Mouse (Mus musculus) 3134 (cell line): ENCODE measurements around the gene Sowahc.

Experiments
- DNase-seq: peaks from one replicate; pipeline ENCODE4 v3.0.0-alpha.2; 2011; ENCODE audit warnings: low spot score; ENCODE audit not compliant: insufficient read length; ENCODE audit errors: extremely low read depth

Sowahc gene

DNA sequence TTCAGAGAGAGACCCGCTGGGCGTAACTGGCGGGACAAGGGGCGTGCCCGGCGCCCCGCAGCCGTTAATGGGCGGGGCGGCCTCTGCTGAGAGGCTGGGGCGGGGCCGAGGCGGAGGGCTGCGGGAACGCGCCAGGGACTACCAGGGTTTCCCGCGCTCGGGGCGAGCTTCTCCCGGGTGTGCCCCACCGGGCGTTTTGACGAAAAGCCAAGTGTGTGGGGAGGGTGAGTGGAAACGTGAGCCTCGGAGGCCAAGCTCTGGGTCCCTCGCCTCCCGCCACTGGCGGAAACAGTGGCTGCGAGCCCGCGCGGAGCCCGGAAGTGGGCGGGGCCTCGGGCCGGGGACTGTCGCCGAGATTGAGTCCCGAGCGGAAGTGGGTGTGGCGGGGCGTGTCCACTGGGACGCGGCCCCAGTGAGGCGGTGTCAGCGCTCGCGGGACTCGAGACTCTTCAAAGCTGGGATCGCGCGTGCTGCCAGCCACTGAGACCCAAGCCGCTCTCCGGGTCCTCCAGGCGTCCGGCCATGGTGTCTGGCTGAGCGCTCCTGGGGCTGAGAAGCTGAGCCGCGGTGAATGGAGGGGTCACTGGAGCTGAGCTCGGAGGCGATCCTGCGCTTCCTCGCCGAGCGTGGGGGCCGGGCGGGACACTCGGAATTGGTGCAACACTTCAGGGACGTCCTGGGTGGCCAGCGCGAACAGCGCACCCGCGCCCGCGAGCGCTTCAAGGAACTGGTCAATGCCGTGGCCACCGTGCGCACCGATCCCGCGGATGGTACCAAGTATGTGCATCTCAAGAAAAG, at the start of gene Sowahc, which contains the start of gene Sept10:
Sowahc (plus strand) TSS at position 481 of the 798 bp plus-strand sequence.
Sept10 (minus strand) TSS at position 375 of the 798 bp plus-strand sequence.
- peak; percentile 94 for DNase-seq

DNA sequence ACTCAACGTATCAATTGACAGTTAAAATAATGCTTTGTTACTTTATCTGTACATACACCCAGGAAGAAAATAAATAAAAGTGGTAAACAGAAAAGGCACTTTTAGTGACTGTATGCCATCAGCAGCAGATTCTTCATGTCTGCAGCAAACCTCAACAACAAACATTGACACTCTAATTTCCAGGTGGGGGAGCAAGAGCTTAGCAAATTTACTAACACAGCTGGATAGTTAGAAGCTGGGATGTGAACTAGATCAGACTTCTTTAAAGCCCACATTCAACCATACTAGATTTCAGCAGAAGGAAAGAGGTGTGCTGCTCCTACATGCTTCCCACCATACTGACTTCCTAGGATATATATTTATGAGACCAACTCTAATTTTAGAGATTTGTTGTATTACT, 49.2 kb upstream of the Sowahc start:
- no peak for DNase-seq

- no peak for DNase-seq
Observed at GRCm38 (mm10) chr10:59179620-59180019, 42.1 kb upstream of the Sowahc start.

DNA sequence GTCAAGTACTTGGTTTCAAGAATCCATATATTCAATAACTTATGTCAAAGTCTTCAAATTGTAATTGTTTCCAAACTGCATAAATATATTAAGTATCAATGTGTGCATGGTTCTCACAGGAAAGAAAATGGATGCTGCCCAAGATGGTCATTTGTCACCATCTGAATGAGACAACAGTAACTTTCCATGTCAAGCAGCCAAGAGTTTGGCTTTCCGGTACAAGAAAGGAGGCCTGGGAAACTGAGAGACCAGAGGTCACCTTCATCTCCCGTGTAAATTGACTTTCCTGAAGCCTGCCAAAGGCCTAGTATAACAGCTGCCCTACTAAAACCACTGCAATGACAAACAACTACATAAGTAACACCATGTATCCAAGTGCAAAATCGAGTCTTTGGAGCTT, 39.4 kb upstream of the Sowahc start:
- DNase-seq = no peak

- peak; percentile 34 for DNase-seq
Observed at GRCm38 (mm10) chr10:59194891-59195290, 26.9 kb upstream of the Sowahc start.

DNA sequence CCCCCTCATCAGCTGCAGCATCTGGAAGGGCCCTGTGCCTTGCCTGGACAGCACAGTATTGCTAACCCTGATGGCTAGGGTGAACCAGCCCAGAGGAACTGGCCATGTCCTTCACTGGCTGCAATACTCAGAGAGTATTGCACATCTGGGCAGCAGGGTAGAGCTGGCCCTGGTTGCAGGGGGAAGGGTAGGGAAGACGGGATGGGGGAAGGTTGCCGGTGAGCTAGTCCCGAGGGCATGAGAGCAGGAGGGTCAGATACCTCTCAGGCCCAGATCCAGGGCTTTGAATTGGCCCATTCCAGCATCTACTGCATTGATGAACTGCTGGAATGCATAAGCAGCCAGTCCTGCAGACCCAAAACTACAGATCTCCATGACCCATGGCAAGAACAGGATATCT, 25.0 kb upstream of the Sowahc start:
- no peak for DNase-seq

- DNase-seq = no peak
Observed at GRCm38 (mm10) chr10:59200011-59200410, 21.7 kb upstream of the Sowahc start.

GRCm38 (mm10) chr10:59220824-59221472, 805 bp upstream of the Sowahc start:
- DNase-seq = no peak

- DNase-seq = peak; percentile 18
Observed at GRCm38 (mm10) chr10:59222271-59223101, 733 bp downstream of the Sowahc start.

- no peak for DNase-seq
Observed at GRCm38 (mm10) chr10:59223301-59223700, 1.5 kb downstream of the Sowahc start.

DNA sequence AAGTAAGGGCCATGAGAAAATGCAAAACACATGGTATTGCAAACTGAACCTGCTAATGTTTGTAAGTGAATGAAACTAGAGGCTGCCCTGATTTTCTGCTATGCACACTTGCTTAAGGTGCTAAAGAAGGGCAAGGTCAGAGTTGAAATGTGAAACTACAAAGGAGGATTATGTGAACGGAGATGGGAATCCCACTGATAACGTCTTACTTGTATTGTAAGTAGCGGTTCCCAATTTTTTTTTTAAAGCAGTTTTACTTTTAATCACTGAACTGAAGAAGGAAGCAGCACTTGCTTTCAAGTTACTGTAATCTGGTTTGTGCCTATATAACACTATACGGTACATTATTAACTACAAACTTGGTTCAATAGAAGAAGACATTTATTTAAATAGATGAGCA, 2.1 kb downstream of the Sowahc start:
- DNase-seq = no peak

DNA sequence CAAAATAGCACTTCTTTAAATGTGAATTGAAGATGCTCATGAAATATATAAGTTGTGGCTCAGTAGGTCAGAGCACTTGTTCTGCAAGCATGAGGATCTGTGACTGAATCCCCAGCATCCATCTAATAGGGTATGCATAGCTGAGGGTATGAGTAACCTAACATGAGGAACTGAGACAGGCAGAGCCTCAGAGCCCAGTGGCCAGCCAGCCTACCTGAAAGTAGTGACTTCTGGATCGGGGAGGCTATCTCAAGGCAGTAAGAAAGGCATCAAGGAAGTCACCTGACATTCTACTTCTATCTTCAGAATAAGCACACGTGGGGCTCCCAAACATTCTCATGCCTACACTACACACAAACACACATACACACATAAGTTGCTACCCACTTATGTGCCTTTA, 3.4 kb downstream of the Sowahc start:
- no peak for DNase-seq

- DNase-seq = no peak
Observed at GRCm38 (mm10) chr10:59229205-59229820, 7.6 kb downstream of the Sowahc start.

DNA sequence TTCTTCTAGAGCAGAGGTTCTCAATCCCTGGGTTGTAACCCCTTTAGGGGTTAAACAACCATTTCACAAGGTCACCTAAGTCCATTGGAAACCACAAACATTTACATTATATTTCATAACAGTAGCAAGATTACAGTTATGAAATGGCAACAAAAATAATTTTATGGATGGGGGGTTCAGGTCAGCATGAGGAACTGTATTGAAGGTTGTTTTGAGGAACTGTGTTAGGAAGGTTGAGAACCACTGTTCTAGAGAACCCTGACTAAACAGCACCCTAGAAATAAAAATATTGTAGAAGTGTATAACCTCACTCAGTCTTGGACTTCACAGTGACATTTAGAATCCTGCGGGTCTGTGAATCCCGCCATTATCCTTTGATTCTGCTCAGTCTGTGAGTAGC, 13.5 kb downstream of the Sowahc start:
- no peak for DNase-seq

GRCm38 (mm10) chr10:59235847-59236246, 14.1 kb downstream of the Sowahc start:
- no peak for DNase-seq

DNA sequence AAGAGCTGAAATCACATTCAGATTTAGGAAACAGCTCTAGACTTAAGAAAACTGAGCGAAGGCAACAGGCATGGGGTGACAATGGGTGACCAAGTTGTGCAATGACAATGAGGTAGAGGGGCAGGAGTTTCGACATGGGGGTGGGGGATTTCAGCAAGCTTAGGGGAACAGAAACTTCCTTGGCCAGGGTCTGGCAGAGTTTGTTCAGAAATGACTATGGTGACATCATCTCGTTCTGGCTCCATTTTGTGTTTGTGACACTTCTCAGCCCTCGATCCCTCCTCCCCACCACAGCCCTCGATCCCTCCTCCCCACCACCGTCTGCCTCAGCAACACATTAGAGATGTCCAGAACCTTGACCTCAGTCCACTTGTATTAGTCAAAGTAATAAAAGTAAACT, 14.7 kb downstream of the Sowahc start:
- DNase-seq = no peak

DNA sequence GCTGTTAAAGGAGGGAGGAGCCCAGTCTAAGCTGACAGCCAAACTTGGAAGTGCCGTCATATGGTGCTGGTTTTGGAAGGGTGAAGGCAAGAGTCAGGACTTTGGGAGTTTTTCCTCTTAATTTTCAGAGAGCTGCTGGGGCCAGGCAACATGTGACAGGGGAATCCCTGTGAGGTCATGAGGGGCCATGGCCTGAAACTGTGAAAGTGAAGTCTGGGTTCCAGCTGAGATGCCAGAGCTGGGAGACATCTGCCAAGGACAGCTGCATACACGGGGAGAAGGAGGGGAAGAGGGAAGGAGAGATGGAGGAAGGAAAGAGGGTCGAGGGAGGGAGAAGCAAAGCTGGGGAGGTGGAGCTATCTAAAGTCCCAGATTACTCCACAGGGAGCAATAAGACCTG, 16.0 kb downstream of the Sowahc start:
- no peak for DNase-seq

GRCm38 (mm10) chr10:59241141-59241541, 19.4 kb downstream of the Sowahc start:
- peak; percentile 72 for DNase-seq

- DNase-seq = no peak
Observed at GRCm38 (mm10) chr10:59249531-59249930, 27.8 kb downstream of the Sowahc start.

- no peak for DNase-seq
Observed at GRCm38 (mm10) chr10:59250679-59251078, 28.9 kb downstream of the Sowahc start.

DNA sequence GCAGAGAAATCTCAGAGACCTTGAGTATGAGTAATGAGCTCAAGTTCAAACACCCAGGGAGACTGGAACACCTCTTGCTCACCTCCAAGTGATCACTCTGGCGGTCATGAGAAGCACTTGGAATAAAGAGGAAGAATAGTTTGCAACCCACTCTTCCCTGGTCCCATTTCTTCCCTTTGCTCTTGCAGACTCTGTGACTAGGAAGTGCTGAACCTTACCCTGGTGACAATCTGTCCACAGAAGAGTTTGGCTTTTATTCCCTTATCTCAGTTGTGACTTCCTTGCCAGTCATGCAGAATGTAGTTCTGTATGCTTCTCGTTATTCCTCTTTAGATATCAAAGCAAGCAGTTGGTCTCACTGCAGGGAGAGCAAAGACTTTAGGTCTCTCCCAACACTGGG, 30.2 kb downstream of the Sowahc start:
- no peak for DNase-seq
